Mouse (Mus musculus): ENCODE data around the gene Timm23. TPM values are rescaled to one million over a fixed set of nuclear protein-coding genes. Genes with fewer than 3 reads are reported as not detected.
"Not testable (repeated sequence)": the region's sequence is repeated elsewhere in the genome, so short reads cannot be mapped to it uniquely, and the experiment has no call there.

Gene Timm23
- total RNA-seq (2015; ENCODE audit: low replicate concordance), result 50.3 and 60.2 TPM in 2 replicates
- 35.0 and 38.0 TPM in 2 replicates for total RNA-seq (2017; ENCODE audit: low replicate concordance)

- ATAC-seq (replicated peaks; ENCODE audit: low FRiP score, poor library complexity, severe bottlenecking), result peak; percentile 97
Observed at GRCm38 (mm10) chr14:32201791-32202451, at the start of gene Timm23, which contains the start of gene Parg. Gene Timm23, minus strand, starts transcription at chr14:32201898. Gene Parg, plus strand, starts transcription at chr14:32201949.

- no peak for ATAC-seq (replicated peaks; ENCODE audit: low FRiP score, poor library complexity, severe bottlenecking)
Observed at GRCm38 (mm10) chr14:32249616-32250015, 47.9 kb upstream of the Timm23 start.

- ATAC-seq (replicated peaks; ENCODE audit: low FRiP score, poor library complexity, severe bottlenecking), result no peak
Observed at GRCm38 (mm10) chr14:32246019-32246418, 44.3 kb upstream of the Timm23 start.

DNA sequence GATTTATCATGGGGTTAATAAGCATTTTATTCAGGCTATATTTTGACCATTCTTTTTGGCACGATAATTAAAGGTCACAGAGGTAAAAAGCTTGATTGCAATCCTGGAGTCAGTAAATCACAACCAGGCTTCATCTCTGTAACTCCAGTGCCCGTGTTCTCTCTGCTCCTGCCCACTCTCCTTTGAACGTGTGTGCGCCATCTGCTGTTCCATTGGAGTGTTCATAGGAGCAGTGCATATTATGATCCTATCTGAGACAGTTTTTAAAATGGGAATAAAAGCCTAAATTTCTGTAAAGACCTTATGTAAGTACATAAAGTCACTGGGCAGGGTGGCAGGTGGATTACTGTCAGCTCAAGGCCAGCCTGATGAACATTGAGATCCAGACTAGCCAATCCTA lies 40.7 kb upstream of the Timm23 start:
- ATAC-seq (replicated peaks; ENCODE audit: low FRiP score, poor library complexity, severe bottlenecking), result no peak

GRCm38 (mm10) chr14:32228996-32229395 lies 27.3 kb upstream of the Timm23 start:
- ATAC-seq (replicated peaks; ENCODE audit: low FRiP score, poor library complexity, severe bottlenecking), result no peak

DNA sequence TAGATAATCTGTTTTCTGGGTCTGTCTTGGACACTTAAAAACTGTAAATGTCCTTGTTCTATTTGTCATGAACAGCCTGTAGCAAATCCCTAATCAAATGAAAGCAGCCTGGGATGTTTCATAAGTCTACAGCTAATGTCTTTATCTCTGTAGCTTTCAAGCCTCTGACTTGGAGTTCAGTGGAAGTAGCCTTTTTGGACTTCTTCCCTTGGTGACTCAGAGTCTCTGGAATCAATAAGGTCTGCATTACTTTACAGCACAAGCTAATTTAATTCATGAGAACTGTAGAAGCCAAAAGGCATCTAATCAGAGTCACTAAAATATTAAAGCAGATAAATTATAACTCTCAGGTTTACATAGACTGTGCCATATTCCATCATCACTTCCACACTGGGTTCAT lies 24.9 kb upstream of the Timm23 start:
- no peak for ATAC-seq (replicated peaks; ENCODE audit: low FRiP score, poor library complexity, severe bottlenecking)

DNA sequence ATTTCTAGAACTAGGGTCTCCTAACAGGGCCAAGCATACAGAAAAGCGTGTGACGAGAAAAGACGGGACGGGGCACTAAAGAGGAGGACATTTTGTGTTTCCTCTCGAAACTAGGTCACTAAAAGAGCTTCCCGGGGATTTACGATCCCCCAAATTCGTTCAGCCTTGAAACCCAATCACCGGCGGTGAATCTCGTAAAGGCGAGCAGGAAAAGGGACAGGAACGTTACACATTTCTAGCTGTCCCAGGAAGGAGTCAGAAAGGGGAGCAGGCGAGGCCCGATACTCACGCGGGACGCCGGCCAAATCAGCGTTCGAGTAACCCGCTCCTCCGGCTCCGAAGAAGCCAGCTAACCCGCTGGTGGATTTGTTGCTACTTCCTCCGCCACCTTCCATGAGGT lies 344 bp downstream of the Timm23 start:
- peak; percentile 41 for ATAC-seq (replicated peaks; ENCODE audit: low FRiP score, poor library complexity, severe bottlenecking)

- ATAC-seq (replicated peaks; ENCODE audit: low FRiP score, poor library complexity, severe bottlenecking), result not testable (repeated sequence)
Observed at GRCm38 (mm10) chr14:32193557-32193956, 8.1 kb downstream of the Timm23 start.

DNA sequence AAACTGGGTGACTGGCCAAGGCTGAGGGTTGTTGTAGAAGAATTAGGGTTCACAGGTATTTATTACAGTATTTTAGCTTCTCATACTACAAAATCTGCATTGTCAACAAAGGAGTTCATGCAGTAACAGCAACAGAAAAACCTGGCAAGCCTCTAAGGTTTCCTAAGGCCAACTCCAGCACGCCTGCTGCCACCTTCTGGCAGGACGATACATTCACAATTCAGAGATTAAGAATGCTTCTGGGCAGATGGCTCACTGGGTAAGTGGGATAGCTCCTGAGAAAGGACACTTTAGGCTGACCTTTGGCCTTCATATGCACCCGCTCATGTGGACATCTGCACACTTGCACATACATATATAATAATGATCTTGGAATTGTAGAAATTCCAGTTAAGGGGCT lies 9.3 kb downstream of the Timm23 start:
- ATAC-seq (replicated peaks; ENCODE audit: low FRiP score, poor library complexity, severe bottlenecking), result peak; percentile 94

GRCm38 (mm10) chr14:32191926-32192325 lies 9.8 kb downstream of the Timm23 start:
- ATAC-seq (replicated peaks; ENCODE audit: low FRiP score, poor library complexity, severe bottlenecking), result no peak

DNA sequence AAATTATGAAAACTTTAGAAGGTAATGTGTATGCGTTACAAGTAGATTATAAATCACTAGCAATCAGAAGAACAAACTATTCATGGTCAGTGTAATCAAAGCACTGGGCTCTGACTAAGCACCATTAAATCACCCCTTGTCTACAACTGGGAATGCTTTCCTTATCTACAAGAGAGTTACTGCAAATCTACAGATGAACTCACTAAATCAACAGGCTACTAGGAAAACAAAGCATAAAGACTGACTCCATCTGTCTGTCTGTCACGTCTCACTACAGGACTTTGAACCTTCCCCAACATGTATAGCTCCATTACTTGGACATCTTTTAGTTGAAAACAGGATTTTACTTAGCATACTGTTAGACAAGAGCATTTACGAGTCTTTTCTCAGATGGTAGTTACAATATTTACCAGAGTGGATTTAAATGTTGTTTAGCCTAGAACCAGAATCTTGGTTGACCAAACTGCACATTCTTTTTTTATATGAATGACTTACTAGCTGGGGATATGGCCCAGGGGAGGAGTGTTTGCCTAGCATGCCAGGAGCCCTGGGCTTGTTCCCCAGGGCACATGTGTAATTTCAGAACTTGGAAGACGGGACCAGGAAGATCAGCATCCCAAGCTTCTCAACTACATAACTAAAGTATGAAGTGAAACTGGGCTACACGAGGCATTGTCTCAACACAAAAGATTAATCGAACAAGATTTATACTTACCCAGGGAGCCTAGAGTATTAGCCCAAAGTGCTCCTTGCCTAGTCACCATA lies 10.9 kb downstream of the Timm23 start:
- ATAC-seq (replicated peaks; ENCODE audit: low FRiP score, poor library complexity, severe bottlenecking), result no peak

GRCm38 (mm10) chr14:32183846-32184245 lies 17.9 kb downstream of the Timm23 start:
- ATAC-seq (replicated peaks; ENCODE audit: low FRiP score, poor library complexity, severe bottlenecking), result no peak

- no peak for ATAC-seq (replicated peaks; ENCODE audit: low FRiP score, poor library complexity, severe bottlenecking)
Observed at GRCm38 (mm10) chr14:32180861-32181260, 20.8 kb downstream of the Timm23 start.

DNA sequence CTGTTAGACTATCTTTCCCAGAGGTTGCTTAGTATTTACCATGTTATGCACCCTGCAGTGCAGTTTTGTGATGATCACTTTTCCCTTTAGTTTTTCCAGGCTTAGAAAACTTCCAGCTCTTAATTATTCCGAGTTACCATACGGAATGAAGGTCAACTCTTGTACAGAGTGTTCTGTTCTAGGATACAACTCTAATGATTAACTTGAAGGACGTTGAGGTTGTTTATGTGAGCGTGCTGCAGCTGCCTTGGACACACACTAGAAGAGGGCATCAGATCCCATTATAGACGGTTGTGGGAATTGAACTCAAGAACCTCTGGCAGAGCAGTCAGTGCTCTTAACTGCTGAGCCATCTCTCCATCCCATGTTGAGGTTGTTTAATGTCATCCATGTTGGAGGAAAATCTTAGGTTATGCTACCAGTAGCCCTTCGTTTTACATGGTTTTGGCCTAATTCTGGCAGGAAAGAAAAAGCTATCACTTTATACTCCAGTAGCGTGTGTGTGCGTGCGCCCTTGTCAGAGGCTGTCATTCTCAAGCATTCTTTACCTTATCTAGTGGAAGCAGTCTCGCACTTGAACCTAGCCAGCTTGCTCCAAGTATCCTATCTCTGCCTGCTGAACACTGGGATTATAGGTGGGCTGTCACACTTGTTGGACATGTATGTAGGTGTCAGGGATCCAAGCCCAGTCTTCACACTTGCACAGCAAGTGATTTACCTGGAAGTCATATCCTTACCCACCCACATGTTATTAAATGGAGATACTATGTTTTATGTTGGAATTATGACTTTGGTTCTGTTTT lies 22.1 kb downstream of the Timm23 start:
- ATAC-seq (replicated peaks; ENCODE audit: low FRiP score, poor library complexity, severe bottlenecking), result no peak

GRCm38 (mm10) chr14:32176590-32176989 lies 25.1 kb downstream of the Timm23 start:
- ATAC-seq (replicated peaks; ENCODE audit: low FRiP score, poor library complexity, severe bottlenecking), result not testable (repeated sequence)

- 0 out of 2 replicates have a peak, but pooled peaks have one; percentile 33 for ATAC-seq (replicated peaks; ENCODE audit: low FRiP score, poor library complexity, severe bottlenecking)
Observed at GRCm38 (mm10) chr14:32175310-32175709, 26.4 kb downstream of the Timm23 start.

DNA sequence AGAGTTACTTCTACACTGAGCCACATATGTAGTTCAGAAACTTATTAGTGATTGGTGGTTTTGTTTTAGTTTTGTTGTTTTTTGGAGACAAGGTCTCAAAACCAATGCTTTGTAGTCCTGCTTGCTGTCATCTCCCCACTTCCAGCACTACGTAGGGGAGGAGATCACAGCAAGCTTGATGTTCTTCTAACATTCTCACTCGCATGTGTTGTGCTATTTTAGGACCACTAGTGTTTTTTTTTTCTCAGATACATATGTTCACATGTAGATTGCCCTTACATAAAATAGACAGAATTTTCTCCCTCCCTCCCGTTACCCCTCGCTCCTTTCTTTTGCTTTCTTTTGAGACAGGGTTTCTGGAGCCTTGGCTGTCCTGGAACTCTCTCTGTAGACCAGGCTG lies 31.6 kb downstream of the Timm23 start:
- no peak for ATAC-seq (replicated peaks; ENCODE audit: low FRiP score, poor library complexity, severe bottlenecking)

- peak; percentile 83 for ATAC-seq (replicated peaks; ENCODE audit: low FRiP score, poor library complexity, severe bottlenecking)
Observed at GRCm38 (mm10) chr14:32168653-32169231, 33.0 kb downstream of the Timm23 start.

- ATAC-seq (replicated peaks; ENCODE audit: low FRiP score, poor library complexity, severe bottlenecking), result no peak
Observed at GRCm38 (mm10) chr14:32167326-32167725, 34.4 kb downstream of the Timm23 start.

DNA sequence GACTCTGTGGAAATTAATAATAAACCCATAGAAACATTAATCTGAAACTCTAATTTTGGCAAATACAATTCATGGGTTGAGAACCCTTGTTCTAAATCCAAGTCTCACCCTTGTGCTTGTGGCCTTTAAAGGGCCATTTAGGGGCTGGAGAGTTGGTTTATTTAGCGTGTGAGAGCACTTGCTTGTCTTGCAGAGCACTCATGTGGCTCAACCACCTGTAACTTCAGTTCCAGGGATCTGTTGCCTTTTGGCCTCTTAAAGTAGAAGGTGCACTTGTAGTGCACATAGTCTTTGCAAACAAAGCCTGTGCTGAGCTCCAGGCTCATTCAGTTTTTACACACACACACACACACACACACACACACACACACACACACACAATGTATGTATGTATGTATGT lies 34.9 kb downstream of the Timm23 start:
- no peak for ATAC-seq (replicated peaks; ENCODE audit: low FRiP score, poor library complexity, severe bottlenecking)

Measured in erythroid progenitor cell, adult 5-6 weeks (primary cell).